17 mouse cellular contexts compared by ENCODE assay signal in the genomic region with DNA sequence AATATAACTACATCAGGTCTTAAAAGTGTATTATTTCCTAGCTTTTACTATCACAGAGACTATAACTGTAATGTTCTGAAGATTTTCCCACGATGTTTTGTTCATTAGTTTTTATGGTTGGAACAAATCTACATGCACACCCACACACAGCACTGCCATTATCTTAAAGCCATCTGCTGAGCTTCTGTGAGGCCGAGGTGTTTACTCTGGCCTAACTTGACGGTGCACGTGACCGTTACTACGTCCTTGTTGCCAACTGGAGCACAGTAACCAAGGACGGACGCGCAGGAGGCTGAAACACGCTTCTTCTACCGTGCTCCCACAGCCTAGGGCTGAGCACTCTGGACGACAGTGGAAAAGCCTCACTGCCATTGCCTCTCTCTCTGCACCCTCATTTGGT. TPM values are rescaled to one million over a fixed set of nuclear protein-coding genes. Genes with fewer than 3 reads are reported as not detected.
DNase-seq lines count a peak whose midpoint lies in the region; ATAC-seq lines count a peak whose summit lies in the region.
"Had no signal": no experiment of that assay in that cellular context is flagged by ENCODE, and none has a peak within 500 bp of the region (broad histone marks: within the 10 kb centered on the region; RNA-seq: fewer than 3 reads in every experiment).

No protein-coding gene starts in this region.

- no peak for ATAC-seq in granulocyte monocyte progenitor cell, adult 5-6 weeks (replicated peaks; ENCODE audit: poor library complexity, severe bottlenecking)
- ATAC-seq in megakaryocyte, adult 5-6 weeks (ENCODE audit: poor library complexity, severe bottlenecking): no peak
- ATAC-seq: forebrain, postnatal 0 days; midbrain, embryonic 13.5 days had no signal

- peak; percentile 39 to 52 for DNase-seq in frontal cortex, adult 2 months (ENCODE audit: extremely low spot score in 1 of 2, low spot score in 1 of 2)
- DNase-seq in frontal cortex, postnatal 25 days (ENCODE audit: low spot score in 2 of 2): no peak
- peak; percentile 45 to 67 for DNase-seq in right cerebral cortex, adult 2 months (ENCODE audit: low spot score in 2 of 2)
- no peak for DNase-seq in right cerebral cortex, postnatal 14 days
- peak; percentile 45 to 67 for DNase-seq in left cerebral cortex, postnatal 14 days (ENCODE audit: low spot score in 2 of 2)
- DNase-seq in adrenal gland, adult 2 months: no peak
- DNase-seq: cerebellum, adult 11 months; cerebellum, postnatal 36 days; forebrain, postnatal 0 days; heart, adult 11 months; kidney, adult 2 months; kidney, postnatal 4 days; lung, postnatal 36 days; thymus, postnatal 25 days had no signal

- intact Hi-C loops in left cerebral cortex, postnatal 14 days (cut with DNase I): no loop called here

RNA-seq across cellular contexts. Expression of a gene that starts 28.1 kb away (rescaled TPM):
- polyA plus RNA-seq in frontal cortex, adult 2 months (2012; rRNA removed): 20.1 and 21.6 TPM in 2 replicates
- total RNA-seq in left cerebral cortex, postnatal 14 days (2021): 10 to 100 TPM in 1 of 2 experiments, 1 to 10 TPM in 1; 9.4 to 10.1 TPM
- total RNA-seq in granulocyte monocyte progenitor cell, adult 5-6 weeks (2014; fragmentation: Nextera tagmentation): 11.2 and 17.3 TPM in 2 replicates
- 19.2 and 26.2 TPM in 2 replicates for total RNA-seq in granulocyte monocyte progenitor cell, adult 5-6 weeks (2017)
- 10 to 100 TPM; 27.0 to 53.8 TPM for total RNA-seq in adrenal gland, adult 2 months (2021)
- polyA plus RNA-seq in adrenal gland, adult 2 months (2012; rRNA removed): 19.6 and 22.5 TPM in 2 replicates
- total RNA-seq in megakaryocyte, adult 5-6 weeks (2015): 98.8 and 99.9 TPM in 2 replicates
- total RNA-seq in megakaryocyte, adult 5-6 weeks (2017): 69.8 and 75.7 TPM in 2 replicates

RNA-seq across cellular contexts. Expression of a gene that starts 33.0 kb away (rescaled TPM):
- 60.9 and 67.3 TPM in 2 replicates for polyA plus RNA-seq in frontal cortex, adult 2 months (2012; rRNA removed)
- total RNA-seq in left cerebral cortex, postnatal 14 days (2021): 10 to 100 TPM; 46.5 to 51.2 TPM
- 38.4 and 61.3 TPM in 2 replicates for total RNA-seq in granulocyte monocyte progenitor cell, adult 5-6 weeks (2014; fragmentation: Nextera tagmentation)
- total RNA-seq in granulocyte monocyte progenitor cell, adult 5-6 weeks (2017): 45.6 and 46.4 TPM in 2 replicates
- 10 to 100 TPM; 25.7 to 31.9 TPM for total RNA-seq in adrenal gland, adult 2 months (2021)
- 3.1 and 3.3 TPM in 2 replicates for polyA plus RNA-seq in adrenal gland, adult 2 months (2012; rRNA removed)
- total RNA-seq in megakaryocyte, adult 5-6 weeks (2015): 35.0 and 37.1 TPM in 2 replicates
- 44.3 and 59.4 TPM in 2 replicates for total RNA-seq in megakaryocyte, adult 5-6 weeks (2017)

Comparison
In these comparisons a context has a peak if more than half of its experiments do, and no peak if none do; other contexts are left out.
1. DNase-seq: peak in frontal cortex, adult 2 months (2 of 2), right cerebral cortex, adult 2 months (2 of 2) and left cerebral cortex, postnatal 14 days (2 of 2); none in frontal cortex, postnatal 25 days (0 of 2), right cerebral cortex, postnatal 14 days (single experiment) and adrenal gland, adult 2 months (single experiment).